Mouse (Mus musculus) forebrain, embryonic 14.5 days (tissue): ENCODE measurements around the gene Tcf21. TPM values are rescaled to one million over a fixed set of nuclear protein-coding genes. Genes with fewer than 3 reads are reported as not detected.

Source experiments
- ATAC-seq: fragments of 200-750 bp; cut with Nextera tagmentation; 2 replicates; pipeline ENCODE4 v1.8.0; 2017; ENCODE audit warnings: mild to moderate bottlenecking, moderate library complexity
- DNase-seq: peaks from one replicate; pipeline ENCODE4 v3.0.0-alpha.2; 2015; ENCODE audit warnings: low spot score
- H3K27ac ChIP-seq: fragments of 300-500 bp; sonication (generic); 2 replicates; pipeline ENCODE4 v1.5.1; 2014; ENCODE audit warnings: low read depth, mild to moderate bottlenecking, control low read depth, low read length, moderate library complexity
- H3K27me3 ChIP-seq: fragments of 300-500 bp; sonication (generic); replicated peaks from 2 replicates; pipeline ENCODE4 v1.6.1; 2014; ENCODE audit warnings: low read length, control low read depth, mixed read lengths; ENCODE audit not compliant: control insufficient read depth, insufficient read depth
- H3K36me3 ChIP-seq: fragments of 300-500 bp; sonication (generic); 2 replicates; pipeline ENCODE4 v1.6.1; 2014; ENCODE audit warnings: low read length, control low read depth; ENCODE audit not compliant: control insufficient read depth, insufficient read depth
- H3K4me1 ChIP-seq: fragments of 300-500 bp; sonication (generic); 2 replicates; pipeline ENCODE4 v1.6.1; 2014; ENCODE audit warnings: antibody characterized with exemption, low read length, control low read depth; ENCODE audit not compliant: control insufficient read depth, insufficient read depth
- H3K4me2 ChIP-seq: fragments of 300-500 bp; sonication (generic); 2 replicates; pipeline ENCODE4 v1.6.1; 2014; ENCODE audit warnings: mild to moderate bottlenecking, control low read depth, low read length
- H3K4me3 ChIP-seq: fragments of 300-500 bp; sonication (generic); 2 replicates; pipeline ENCODE4 v1.5.1; 2014; ENCODE audit warnings: low read depth, low read length, control low read depth
- H3K9ac ChIP-seq: fragments of 300-500 bp; sonication (generic); 2 replicates; pipeline ENCODE4 v1.6.1; 2014; ENCODE audit warnings: mild to moderate bottlenecking, low read length, control low read depth, moderate library complexity
- H3K9me3 ChIP-seq: fragments of 300-500 bp; sonication (generic); replicated peaks from 2 replicates; pipeline ENCODE4 v1.6.1; 2016; ENCODE audit warnings: low read length, control low read depth, mixed read lengths; ENCODE audit not compliant: control insufficient read depth
- WGBS: fragments of 180-500 bp; shearing (Covaris S2); extraction: QIAGEN DNeasy Blood & Tissue Kit; methylation state at CpG from one replicate; pipeline ENCODE4 v1.1.7; 2014; 5-methylcytosine and 5-hydroxymethylcytosine counted together
- polyA plus RNA-seq: library from polyadenylated mRNA; unstranded; fragments of >200 nt; fragmentation: Nextera tagmentation; extraction: Ambion mirVana; gene quantifications from 2 replicates; pipeline ENCODE4 v1.2.1, GENCODE M21; 2014

Gene Tcf21
- polyA plus RNA-seq = 0.32 and 0.57 TPM in 2 replicates

GRCm38 (mm10) chr10:22819871-22820590, at the start of gene Tcf21:
Gene Tcf21 (minus strand): TSS chr10:22820174.
- H3K4me3 ChIP-seq = no peak within 1 kb of the TSS
- no peak for DNase-seq

GRCm38 (mm10) chr10:22868386-22868918, 48.5 kb upstream of the Tcf21 start:
- H3K27ac ChIP-seq = no peak overlapping the region
- ATAC-seq = peak; percentile 88
- DNase-seq = peak; percentile 81
- peaks cover 7% of the 10 kb centered on the region; the same call in 1 of the 2 replicates for H3K4me1 ChIP-seq
- no peak overlapping the region for H3K4me2 ChIP-seq
- H3K9ac ChIP-seq = no peak overlapping the region
- no peak overlapping the region for H3K4me3 ChIP-seq
- no peaks in the 10 kb centered on the region for H3K27me3 ChIP-seq
- no peaks in the 10 kb centered on the region for H3K9me3 ChIP-seq
- 4% methylated on average over 8 of the region's 8 CpGs for WGBS
- no peaks in the 10 kb centered on the region for H3K36me3 ChIP-seq

More at GRCm38 (mm10) chr10:22819871-22820590, at the start of gene Tcf21:
- Histone ChIP-seq H3K27ac (no peak within 1 kb of the TSS), H3K27me3 (peaks cover 77% of the 10 kb centered on the region), H3K4me1 (no peaks in the 10 kb centered on the region), H3K9ac (no peak within 1 kb of the TSS), H3K9me3 (no peaks in the 10 kb centered on the region), H3K4me2 (no peak within 1 kb of the TSS), H3K36me3 (no peaks in the 10 kb centered on the region)
- no peak for ATAC-seq
- WGBS = under 1% methylated on average over 20 of the region's 20 CpGs

DNA sequence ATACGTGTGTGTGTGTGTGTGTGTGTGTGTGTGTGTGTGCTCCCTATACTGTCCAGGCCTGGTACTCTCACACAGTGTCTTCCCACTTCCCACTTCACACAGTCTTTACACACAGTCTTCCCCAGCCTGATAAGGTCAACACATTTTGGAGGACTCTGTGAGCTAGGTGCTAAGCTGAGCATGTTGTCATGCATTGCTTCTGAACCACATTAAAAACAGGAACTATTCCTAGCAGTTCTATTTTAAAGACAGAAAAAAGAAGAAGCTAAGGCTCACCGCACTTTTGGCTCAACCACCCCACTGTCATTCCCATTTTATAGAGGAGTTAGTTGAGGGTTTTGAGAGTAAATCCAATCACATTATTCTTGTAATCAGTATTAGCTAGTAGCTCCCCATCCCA, 47.2 kb upstream of the Tcf21 start:
- ATAC-seq (no peak), DNase-seq (no peak)
- Histone ChIP-seq H3K4me3 (no peak overlapping the region), H3K9ac (no peak overlapping the region), H3K36me3 (no peaks in the 10 kb centered on the region), H3K9me3 (no peaks in the 10 kb centered on the region), H3K27me3 (no peaks in the 10 kb centered on the region), H3K4me1 (peaks cover 7% of the 10 kb centered on the region; the same call in 1 of the 2 replicates), H3K4me2 (no peak overlapping the region), H3K27ac (no peak overlapping the region)
- WGBS = 92% methylated on average over 2 of the region's 2 CpGs

- Histone ChIP-seq H3K27me3 (no peaks in the 10 kb centered on the region), H3K4me3 (no peak overlapping the region), H3K4me1 (no peaks in the 10 kb centered on the region), H3K27ac (no peak overlapping the region), H3K36me3 (no peaks in the 10 kb centered on the region), H3K9me3 (no peaks in the 10 kb centered on the region), H3K9ac (no peak overlapping the region), H3K4me2 (no peak overlapping the region)
- 27% methylated on average over 9 of the region's 9 CpGs for WGBS
- DNase-seq = no peak
- ATAC-seq = no peak
Measured at GRCm38 (mm10) chr10:22858111-22858510, 38.1 kb upstream of the Tcf21 start.

DNA sequence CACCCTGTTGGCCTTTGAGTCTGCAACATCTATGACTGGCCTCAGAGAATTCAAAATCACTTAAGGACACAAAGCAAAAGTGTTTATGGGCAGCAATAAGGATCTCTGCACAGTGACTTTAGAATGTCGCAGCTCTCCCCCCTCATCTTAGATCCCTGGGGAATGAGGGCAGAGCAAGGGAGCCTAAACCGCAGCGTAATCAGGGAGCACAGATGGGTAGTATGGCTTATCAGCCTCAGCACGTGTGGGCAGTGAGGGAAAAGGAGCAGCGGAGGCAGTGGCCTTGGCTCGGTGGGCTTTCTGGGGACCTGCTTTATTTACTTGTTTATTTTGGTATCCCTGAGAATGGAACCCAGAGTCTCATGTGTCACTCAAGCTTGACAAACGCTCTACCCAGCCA, 34.4 kb upstream of the Tcf21 start:
- no peaks in the 10 kb centered on the region for H3K9me3 ChIP-seq
- DNase-seq (no peak), ATAC-seq (no peak)
- H3K4me1 ChIP-seq = no peaks in the 10 kb centered on the region
- no peak overlapping the region for H3K27ac ChIP-seq
- H3K9ac ChIP-seq = no peak overlapping the region
- H3K4me2 ChIP-seq = no peak overlapping the region
- H3K4me3 ChIP-seq = no peak overlapping the region
- WGBS = 49% methylated on average over 7 of the region's 7 CpGs
- no peaks in the 10 kb centered on the region for H3K27me3 ChIP-seq
- H3K36me3 ChIP-seq = no peaks in the 10 kb centered on the region

- no peak overlapping the region for H3K9ac ChIP-seq
- H3K4me3 ChIP-seq = no peak overlapping the region
- DNase-seq = no peak
- peaks cover 53% of the 10 kb centered on the region for H3K27me3 ChIP-seq
- H3K4me2 ChIP-seq = no peak overlapping the region
- H3K9me3 ChIP-seq = no peaks in the 10 kb centered on the region
- H3K36me3 ChIP-seq = no peaks in the 10 kb centered on the region
- ATAC-seq = no peak
- 2% methylated on average over 3 of the region's 3 CpGs for WGBS
- H3K4me1 ChIP-seq = peaks cover 4% of the 10 kb centered on the region; the same call in 1 of the 2 replicates
- H3K27ac ChIP-seq = no peak overlapping the region
Measured at GRCm38 (mm10) chr10:22845351-22845750, 25.4 kb upstream of the Tcf21 start.

- H3K9ac ChIP-seq = no peak overlapping the region
- no peak overlapping the region for H3K4me3 ChIP-seq
- no peak overlapping the region for H3K27ac ChIP-seq
- ATAC-seq (no peak), DNase-seq (no peak)
- peaks cover 4% of the 10 kb centered on the region; the same call in 1 of the 2 replicates for H3K4me1 ChIP-seq
- peaks cover 53% of the 10 kb centered on the region for H3K27me3 ChIP-seq
- no peak overlapping the region for H3K4me2 ChIP-seq
- no peaks in the 10 kb centered on the region for H3K36me3 ChIP-seq
- WGBS = 7% methylated on average over 10 of the region's 10 CpGs
- H3K9me3 ChIP-seq = no peaks in the 10 kb centered on the region
Measured at GRCm38 (mm10) chr10:22844731-22845130, 24.8 kb upstream of the Tcf21 start.

GRCm38 (mm10) chr10:22843440-22844361, 23.7 kb upstream of the Tcf21 start:
- no peak overlapping the region for H3K4me3 ChIP-seq
- no peak overlapping the region for H3K9ac ChIP-seq
- peaks cover 60% of the 10 kb centered on the region for H3K27me3 ChIP-seq
- ATAC-seq (peak; percentile 54; the same call in 1 of the 2 replicates), DNase-seq (no peak)
- no peak overlapping the region for H3K4me2 ChIP-seq
- no peak overlapping the region for H3K27ac ChIP-seq
- peaks cover 4% of the 10 kb centered on the region; the same call in 1 of the 2 replicates for H3K4me1 ChIP-seq
- no peaks in the 10 kb centered on the region for H3K36me3 ChIP-seq
- under 1% methylated on average over 26 of the region's 26 CpGs for WGBS
- no peaks in the 10 kb centered on the region for H3K9me3 ChIP-seq
